In genomic region chr7:112158942-112159341, GRCm38 (mm10) we compare ENCODE assay signal across 8 mouse cellular contexts. TPM values are rescaled to one million over a fixed set of nuclear protein-coding genes. Genes with fewer than 3 reads are reported as not detected.
DNase-seq lines count a peak whose midpoint lies in the region; ATAC-seq and TF ChIP-seq lines count a peak whose summit lies in the region.

Gene Dkk3 (minus strand): TSS chr7:112159057.

- H3K36me3 ChIP-seq in spleen, adult 2 months (ENCODE audit: control insufficient read depth, insufficient read depth, low read length): no peaks in the 10 kb centered on the region
- H3K36me3 ChIP-seq in embryonic facial prominence, embryonic 13.5 days: no peaks in the 10 kb centered on the region
- H3K36me3 ChIP-seq in midbrain, embryonic 11.5 days (ENCODE audit: control insufficient read depth, insufficient read depth, low read length): no peaks in the 10 kb centered on the region

- H3K4me1 ChIP-seq in spleen, adult 2 months (ENCODE audit: control insufficient read depth, insufficient read depth, insufficient read length): no peaks in the 10 kb centered on the region; the same call in 1 of the 2 replicates
- H3K4me1 ChIP-seq in embryonic facial prominence, embryonic 13.5 days: peaks cover 44% of the 10 kb centered on the region
- peaks cover 9% of the 10 kb centered on the region for H3K4me1 ChIP-seq in midbrain, embryonic 11.5 days (ENCODE audit: control insufficient read depth, insufficient read depth, low read length)

- no peak within 1 kb of the TSS for H3K27ac ChIP-seq in spleen, adult 2 months (ENCODE audit: insufficient read depth, low read length)
- peak within 1 kb of the TSS; percentile 78 for H3K27ac ChIP-seq in embryonic facial prominence, embryonic 13.5 days
- no peak within 1 kb of the TSS; the same call in 1 of the 2 replicates for H3K27ac ChIP-seq in midbrain, embryonic 11.5 days (ENCODE audit: low read depth, low read length)

- no peaks in the 10 kb centered on the region for H3K9me3 ChIP-seq in embryonic facial prominence, embryonic 13.5 days
- no peaks in the 10 kb centered on the region for H3K9me3 ChIP-seq in midbrain, embryonic 11.5 days (ENCODE audit: control insufficient read depth, low read length)

- WGBS in spleen, adult 2 months: 22% methylated on average over 21 of the region's 21 CpGs
- 2% methylated on average over 21 of the region's 21 CpGs for whole genome bisulfite sequencing in embryonic facial prominence, embryonic 13.5 days
- WGBS in midbrain, embryonic 11.5 days: 2% methylated on average over 20 of the region's 21 CpGs

- peak within 1 kb of the TSS; percentile 71 for H3K4me2 ChIP-seq in embryonic facial prominence, embryonic 13.5 days
- H3K4me2 ChIP-seq in midbrain, embryonic 11.5 days: peak within 1 kb of the TSS; percentile 60

- TF ChIP-seq POLR2A in spleen, adult 2 months (IDR thresholded peaks at IDR 0.05; ENCODE audit: low read depth, low read length): no peak

- no peak for ATAC-seq in embryonic facial prominence, embryonic 13.5 days (ENCODE audit: insufficient number of reproducible peaks, insufficient read depth, low FRiP score, low TSS enrichment, low read depth)
- ATAC-seq in midbrain, embryonic 11.5 days (ENCODE audit: low FRiP score): peak; percentile 65

- H3K27me3 ChIP-seq in spleen, adult 2 months (ENCODE audit: control insufficient read depth, insufficient read depth, low read length): peaks cover 7% of the 10 kb centered on the region
- no peaks in the 10 kb centered on the region for H3K27me3 ChIP-seq in embryonic facial prominence, embryonic 13.5 days
- H3K27me3 ChIP-seq in midbrain, embryonic 11.5 days (ENCODE audit: control insufficient read depth, insufficient read depth, low read length): peaks cover 2% of the 10 kb centered on the region; the same call in 1 of the 2 replicates

- no peak for DNase-seq in spleen, adult 2 months (ENCODE audit: low read depth in 1 of 2, low spot score in 2 of 2)
- no peak for DNase-seq in spleen, adult 12 weeks (ENCODE audit: low spot score)
- no peak for DNase-seq in heart, postnatal 36 days
- DNase-seq in left cerebral cortex, adult 8-10 months (ENCODE audit: low spot score in 2 of 2): no peak
- DNase-seq in midbrain, embryonic 11.5 days (ENCODE audit: low spot score, missing footprints): peak; percentile 96
- DNase-seq in spleen, postnatal 4 days (ENCODE audit: low spot score in 2 of 2): no peak
- DNase-seq in thymus, postnatal 10 days (ENCODE audit: low spot score in 2 of 2): no peak

- no peak for TF ChIP-seq CTCF in spleen, adult 2 months (IDR thresholded peaks at IDR 0.05; ENCODE audit: extremely low read depth, insufficient read depth, insufficient read length, insufficient replicate concordance)

- H3K9ac ChIP-seq in embryonic facial prominence, embryonic 13.5 days: peak within 1 kb of the TSS; percentile 80
- H3K9ac ChIP-seq in midbrain, embryonic 11.5 days (ENCODE audit: low read length): peak within 1 kb of the TSS; percentile 65

- H3K4me3 ChIP-seq in spleen, adult 2 months (ENCODE audit: extremely low read depth, insufficient read depth, insufficient read length): peak within 1 kb of the TSS; percentile 28; the same call in 1 of the 2 replicates
- peak within 1 kb of the TSS; percentile 61 for H3K4me3 ChIP-seq in embryonic facial prominence, embryonic 13.5 days
- H3K4me3 ChIP-seq in midbrain, embryonic 11.5 days (ENCODE audit: low read depth, low read length): peak within 1 kb of the TSS; percentile 43

- intact Hi-C loops in heart, postnatal 36 days (cut with DNase I): no loop called here

RNA-seq across cellular contexts. Expression of gene Dkk3, which starts in this region (rescaled TPM):
- polyA plus RNA-seq in spleen, adult 2 months (2012; rRNA removed): 2.1 and 2.9 TPM in 2 replicates
- polyA plus RNA-seq in embryonic facial prominence, embryonic 13.5 days (2015; fragmentation: Nextera tagmentation; extraction: Ambion mirVana): 43.9 and 67.9 TPM in 2 replicates
- total RNA-seq in heart, postnatal 36 days (2021): 10 to 100 TPM; 35.5 to 43.5 TPM
- 100 to 1,000 TPM; 210 to 234 (median 215) TPM for total RNA-seq in left cerebral cortex, adult 8-10 months (2022)
- polyA plus RNA-seq in midbrain, embryonic 11.5 days (2014; fragmentation: Nextera tagmentation; extraction: Ambion mirVana): 13.9 and 14.0 TPM in 2 replicates

Comparison
In these comparisons a context has a peak if more than half of its experiments do, and no peak if none do; other contexts are left out.
1. RNA of gene Dkk3 (total RNA-seq): 210 to 234 TPM in left cerebral cortex, adult 8-10 months; 35.5 to 43.5 TPM in heart, postnatal 36 days; every median in the first group is over 4 times any median in the second.
2. Peak in every context shown above with its lines, with median percentiles within 50 percentile points of each other: H3K4me3 ChIP-seq.